ENCODE assay signal across 22 mouse cellular contexts in genomic region chr4:149059713-149060112, GRCm38 (mm10).
"Had no signal": no experiment of that assay in that cellular context is flagged by ENCODE, and none has a peak within 500 bp of the region (broad histone marks: within the 10 kb centered on the region; RNA-seq: fewer than 3 reads in every experiment).

No protein-coding gene starts in this region.

- DNase-seq: kidney, adult 2 months; kidney, postnatal 25 days; layer of hippocampus, adult 9-11 months; liver, embryonic 13.5 days; lung, adult 18-20 months; lung, postnatal 10 days; lung, postnatal 36 days; right cerebral cortex, adult 18-20 months; right cerebral cortex, postnatal 14 days; right cerebral cortex, postnatal 4 days; thymus, adult 2 months; thymus, postnatal 14 days; thymus, postnatal 4 days had no signal

- H3K36me3 ChIP-seq: limb, embryonic 13.5 days; lung, embryonic 15.5 days; midbrain, embryonic 10.5 days; midbrain, embryonic 13.5 days had no signal

- H3K4me3 ChIP-seq: layer of hippocampus, adult 2 months; limb, embryonic 10.5 days; limb, embryonic 13.5 days; liver, embryonic 13.5 days; lung, embryonic 15.5 days; megakaryocyte, embryonic 14.5 days; midbrain, embryonic 10.5 days; midbrain, embryonic 13.5 days; myocyte had no signal

- ATAC-seq: midbrain, embryonic 13.5 days; midbrain, embryonic 16.5 days had no signal

- H3K9me3 ChIP-seq: limb, embryonic 10.5 days; limb, embryonic 13.5 days; liver, embryonic 13.5 days; lung, embryonic 15.5 days; megakaryocyte, embryonic 14.5 days; midbrain, embryonic 10.5 days; midbrain, embryonic 13.5 days had no signal

- H3K9ac ChIP-seq: limb, embryonic 13.5 days; liver, embryonic 13.5 days; lung, embryonic 15.5 days; midbrain, embryonic 13.5 days had no signal

- H3K4me2 ChIP-seq: limb, embryonic 13.5 days; liver, embryonic 13.5 days; midbrain, embryonic 13.5 days had no signal

- H3K27ac ChIP-seq: layer of hippocampus, adult 2 months; limb, embryonic 13.5 days; liver, embryonic 13.5 days; midbrain, embryonic 13.5 days had no signal

- H3K27me3 ChIP-seq: liver, embryonic 13.5 days; lung, embryonic 15.5 days; megakaryocyte, embryonic 14.5 days had no signal
